Mouse (Mus musculus) embryonic facial prominence, embryonic 15.5 days (tissue): ENCODE data around the gene Fsd1. TPM values are rescaled to one million over a fixed set of nuclear protein-coding genes. Genes with fewer than 3 reads are reported as not detected.

ENCODE experiments used
- ATAC-seq: fragments of 200-750 bp; cut with Nextera tagmentation; 2 replicates; pipeline ENCODE4 v1.8.0; 2017; ENCODE audit warnings: low read depth, moderate TSS enrichment; ENCODE audit not compliant: insufficient number of reproducible peaks, low FRiP score, low TSS enrichment
- H3K27ac ChIP-seq: fragments of 300-500 bp; sonication (generic); replicated peaks from 2 replicates; pipeline ENCODE4 v1.5.1; 2015; ENCODE audit warnings: mild to moderate bottlenecking, inconsistent platforms
- H3K27me3 ChIP-seq: fragments of 300-500 bp; sonication (generic); 2 replicates; pipeline ENCODE4 v1.6.1; 2015; ENCODE audit warnings: inconsistent platforms
- H3K36me3 ChIP-seq: fragments of 300-500 bp; sonication (generic); 2 replicates; pipeline ENCODE4 v1.6.1; 2015; ENCODE audit warnings: mild to moderate bottlenecking, inconsistent platforms
- H3K4me1 ChIP-seq: fragments of 300-500 bp; sonication (generic); 2 replicates; pipeline ENCODE4 v1.6.1; 2015; ENCODE audit warnings: inconsistent platforms
- H3K4me2 ChIP-seq: fragments of 300-500 bp; sonication (generic); replicated peaks from 2 replicates; pipeline ENCODE4 v1.6.1; 2015; ENCODE audit warnings: mild to moderate bottlenecking, inconsistent platforms
- H3K4me3 ChIP-seq: fragments of 300-500 bp; sonication (generic); replicated peaks from 2 replicates; pipeline ENCODE4 v1.5.1; 2015; ENCODE audit warnings: mild to moderate bottlenecking, inconsistent platforms
- H3K9ac ChIP-seq: fragments of 300-500 bp; sonication (generic); 2 replicates; pipeline ENCODE4 v1.6.1; 2015; ENCODE audit warnings: inconsistent platforms
- H3K9me3 ChIP-seq: fragments of 300-500 bp; sonication (generic); replicated peaks from 2 replicates; pipeline ENCODE4 v1.6.1; 2016; ENCODE audit warnings: inconsistent platforms
- WGBS: fragments of 180-500 bp; shearing (Covaris S2); methylation state at CpG from one replicate; pipeline ENCODE4 v1.1.7; 2015; 5-methylcytosine and 5-hydroxymethylcytosine counted together
- polyA plus RNA-seq: library from polyadenylated mRNA; unstranded; fragments of >200 nt; fragmentation: Nextera tagmentation; extraction: Ambion mirVana; gene quantifications from 2 replicates; pipeline ENCODE4 v1.2.1, GENCODE M21; 2015

Fsd1 gene
- polyA plus RNA-seq, 1 experiment from 2014 or later: 16.8 TPM

GRCm38 (mm10) chr17:56022989-56023290 lies 36.6 kb downstream of the Fsd1 start:
- Histone ChIP-seq H3K36me3 (peaks cover 31% of the 10 kb centered on the region), H3K4me3 (no peak overlapping the region), H3K27me3 (no peaks in the 10 kb centered on the region), H3K9me3 (no peaks in the 10 kb centered on the region), H3K4me2 (no peak overlapping the region), H3K4me1 (peaks cover 31% of the 10 kb centered on the region), H3K9ac (no peak overlapping the region), H3K27ac (no peak overlapping the region)
- WGBS: 83% methylated on average over 4 of the region's 4 CpGs
- ATAC-seq: no peak

- ATAC-seq: no peak
- Histone ChIP-seq H3K9ac (no peak overlapping the region), H3K27me3 (no peaks in the 10 kb centered on the region), H3K36me3 (peaks cover 29% of the 10 kb centered on the region), H3K27ac (0 out of 2 replicates have a peak overlapping the region, but pooled peaks have one; percentile 8), H3K4me3 (no peak overlapping the region), H3K4me2 (no peak overlapping the region), H3K4me1 (peaks cover 33% of the 10 kb centered on the region), H3K9me3 (no peaks in the 10 kb centered on the region)
- WGBS: 72% methylated on average over 5 of the region's 5 CpGs
Measured at GRCm38 (mm10) chr17:56023386-56023785, 37.1 kb downstream of the Fsd1 start.

GRCm38 (mm10) chr17:56024476-56024875 lies 38.2 kb downstream of the Fsd1 start:
- peaks cover 35% of the 10 kb centered on the region for H3K4me1 ChIP-seq
- ATAC-seq: no peak
- WGBS: 48% methylated on average over 2 of the region's 2 CpGs
- no peak overlapping the region for H3K9ac ChIP-seq
- no peaks in the 10 kb centered on the region for H3K9me3 ChIP-seq
- H3K27me3 ChIP-seq: no peaks in the 10 kb centered on the region
- H3K27ac ChIP-seq: 0 out of 2 replicates have a peak overlapping the region, but pooled peaks have one; percentile 11
- H3K4me3 ChIP-seq: no peak overlapping the region
- H3K4me2 ChIP-seq: no peak overlapping the region
- H3K36me3 ChIP-seq: peaks cover 23% of the 10 kb centered on the region

- no peak for ATAC-seq
- H3K4me1 ChIP-seq: peaks cover 35% of the 10 kb centered on the region
- H3K27me3 ChIP-seq: no peaks in the 10 kb centered on the region
- H3K9ac ChIP-seq: no peak overlapping the region
- H3K27ac ChIP-seq: 0 out of 2 replicates have a peak overlapping the region, but pooled peaks have one; percentile 11
- no peaks in the 10 kb centered on the region for H3K9me3 ChIP-seq
- no peak overlapping the region for H3K4me3 ChIP-seq
- WGBS: 77% methylated on average over 5 of the region's 5 CpGs
- H3K36me3 ChIP-seq: peaks cover 23% of the 10 kb centered on the region
- H3K4me2 ChIP-seq: no peak overlapping the region
Measured at GRCm38 (mm10) chr17:56024931-56025330, 38.6 kb downstream of the Fsd1 start.

GRCm38 (mm10) chr17:56026303-56026702 lies 40.0 kb downstream of the Fsd1 start:
- H3K4me2 ChIP-seq: no peak overlapping the region
- H3K36me3 ChIP-seq: peaks cover 28% of the 10 kb centered on the region
- H3K27ac ChIP-seq: no peak overlapping the region
- no peak overlapping the region for H3K9ac ChIP-seq
- no peak for ATAC-seq
- no peak overlapping the region for H3K4me3 ChIP-seq
- no peaks in the 10 kb centered on the region for H3K27me3 ChIP-seq
- H3K4me1 ChIP-seq: peaks cover 42% of the 10 kb centered on the region
- WGBS: 73% methylated on average over 1 of the region's 1 CpGs
- no peaks in the 10 kb centered on the region for H3K9me3 ChIP-seq

- WGBS: 62% methylated on average over 1 of the region's 1 CpGs
- Histone ChIP-seq H3K9ac (no peak overlapping the region), H3K4me1 (peaks cover 45% of the 10 kb centered on the region), H3K27me3 (no peaks in the 10 kb centered on the region), H3K9me3 (no peaks in the 10 kb centered on the region), H3K4me2 (no peak overlapping the region), H3K4me3 (no peak overlapping the region), H3K27ac (no peak overlapping the region), H3K36me3 (peaks cover 31% of the 10 kb centered on the region)
- ATAC-seq: no peak
Measured at GRCm38 (mm10) chr17:56026881-56027280, 40.6 kb downstream of the Fsd1 start.

DNA sequence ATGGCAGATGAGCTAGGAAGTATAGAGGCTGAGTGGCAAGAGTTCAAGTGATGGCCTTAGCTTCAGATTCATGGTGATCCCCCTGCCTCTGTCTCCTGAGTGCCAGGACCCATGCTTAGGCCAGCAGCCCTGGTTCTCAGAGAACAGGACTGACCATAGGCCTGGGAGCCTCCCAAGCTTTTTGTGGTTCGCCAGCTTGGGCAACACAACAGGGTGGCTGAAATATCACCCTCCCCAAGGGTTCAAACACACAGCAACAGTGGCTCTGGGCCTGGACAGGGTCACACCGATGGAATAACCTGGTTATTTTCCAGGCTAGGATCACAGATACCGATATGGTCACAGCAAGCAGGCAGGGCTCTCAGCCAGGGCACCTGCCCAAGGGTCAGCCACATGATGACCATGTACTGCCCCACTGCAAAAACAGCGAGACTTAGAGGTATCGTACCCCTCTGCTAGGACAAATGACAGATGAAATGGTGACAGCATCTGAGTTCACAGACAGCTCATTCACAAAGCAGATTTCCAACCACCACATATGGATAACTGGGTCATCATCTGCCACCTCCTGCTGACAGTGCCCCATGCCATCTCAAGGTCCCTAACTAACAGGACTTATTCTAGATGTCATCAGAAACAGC lies 41.6 kb downstream of the Fsd1 start:
- no peaks in the 10 kb centered on the region for H3K9me3 ChIP-seq
- no peak overlapping the region for H3K4me2 ChIP-seq
- peaks cover 27% of the 10 kb centered on the region for H3K36me3 ChIP-seq
- no peak overlapping the region for H3K27ac ChIP-seq
- H3K4me3 ChIP-seq: no peak overlapping the region
- H3K27me3 ChIP-seq: no peaks in the 10 kb centered on the region
- H3K4me1 ChIP-seq: peaks cover 49% of the 10 kb centered on the region
- WGBS: 90% methylated on average over 5 of the region's 5 CpGs
- no peak overlapping the region for H3K9ac ChIP-seq
- ATAC-seq: no peak

DNA sequence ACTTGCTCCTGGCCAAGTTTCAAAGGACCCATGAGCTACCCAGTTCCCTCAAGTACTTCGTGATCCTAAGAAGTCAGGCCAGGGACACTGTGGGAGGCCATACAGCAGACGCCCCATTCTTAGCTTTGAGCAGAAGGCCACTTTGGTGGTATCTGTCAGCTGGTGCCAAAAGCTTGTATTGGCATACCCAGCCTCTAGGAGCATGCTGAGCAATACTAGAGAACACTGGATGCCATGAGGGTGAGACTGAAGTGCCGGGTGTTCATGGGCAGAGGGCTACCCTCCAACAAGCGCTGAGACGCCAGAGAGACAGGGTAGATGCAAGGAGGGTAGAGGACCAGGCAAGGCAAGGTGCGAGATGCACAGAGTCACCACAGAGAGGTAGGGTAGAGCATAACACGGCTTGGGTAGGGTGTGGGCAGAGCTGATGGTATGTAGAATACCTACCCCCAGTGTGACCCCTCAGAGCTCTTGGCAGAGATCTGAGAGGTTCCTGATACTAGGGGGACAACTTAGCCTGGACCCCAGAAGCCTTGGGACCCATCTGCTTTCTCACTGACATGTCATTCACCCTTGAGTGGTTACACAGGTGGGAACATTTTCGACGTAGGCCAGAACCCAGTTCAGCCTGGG lies 44.0 kb downstream of the Fsd1 start:
- no peak overlapping the region for H3K4me3 ChIP-seq
- no peaks in the 10 kb centered on the region for H3K9me3 ChIP-seq
- no peak for ATAC-seq
- no peak overlapping the region for H3K27ac ChIP-seq
- no peak overlapping the region for H3K9ac ChIP-seq
- WGBS: 85% methylated on average over 9 of the region's 9 CpGs
- no peak overlapping the region for H3K4me2 ChIP-seq
- no peaks in the 10 kb centered on the region for H3K27me3 ChIP-seq
- H3K36me3 ChIP-seq: peaks cover 46% of the 10 kb centered on the region
- H3K4me1 ChIP-seq: peaks cover 54% of the 10 kb centered on the region

DNA sequence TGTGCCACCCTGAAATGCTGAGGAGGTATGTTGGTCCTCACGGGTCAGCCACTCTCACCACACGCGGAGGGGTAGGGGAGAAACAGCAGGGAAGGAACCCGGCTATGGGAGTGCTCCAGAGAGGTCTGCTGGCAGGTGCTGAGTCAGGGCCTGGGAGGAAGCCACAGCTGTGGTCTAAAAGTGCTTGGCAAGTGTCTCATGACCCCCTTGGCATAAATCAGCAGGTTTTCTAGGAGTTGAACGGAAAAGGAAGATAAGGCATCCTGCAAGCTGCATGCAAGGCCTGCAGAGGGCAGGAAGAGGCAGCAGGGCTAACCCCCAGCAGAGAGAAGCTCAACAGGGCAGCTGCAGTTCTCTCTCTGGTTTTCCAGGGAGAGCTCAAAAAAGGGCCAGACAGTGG lies 44.6 kb downstream of the Fsd1 start:
- H3K27ac ChIP-seq: no peak overlapping the region
- H3K4me2 ChIP-seq: no peak overlapping the region
- no peak overlapping the region for H3K9ac ChIP-seq
- ATAC-seq: no peak
- H3K27me3 ChIP-seq: no peaks in the 10 kb centered on the region
- H3K4me3 ChIP-seq: no peak overlapping the region
- 69% methylated on average over 5 of the region's 5 CpGs for WGBS
- no peaks in the 10 kb centered on the region for H3K9me3 ChIP-seq
- peaks cover 56% of the 10 kb centered on the region for H3K4me1 ChIP-seq
- H3K36me3 ChIP-seq: peaks cover 46% of the 10 kb centered on the region

- H3K27me3 ChIP-seq: no peaks in the 10 kb centered on the region
- no peak overlapping the region for H3K9ac ChIP-seq
- H3K36me3 ChIP-seq: peaks cover 46% of the 10 kb centered on the region
- 93% methylated on average over 7 of the region's 7 CpGs for WGBS
- H3K4me1 ChIP-seq: peaks cover 56% of the 10 kb centered on the region
- no peak overlapping the region for H3K4me2 ChIP-seq
- no peak overlapping the region for H3K27ac ChIP-seq
- H3K4me3 ChIP-seq: no peak overlapping the region
- ATAC-seq: no peak
- no peaks in the 10 kb centered on the region for H3K9me3 ChIP-seq
Measured at GRCm38 (mm10) chr17:56031431-56031830, 45.1 kb downstream of the Fsd1 start.

DNA sequence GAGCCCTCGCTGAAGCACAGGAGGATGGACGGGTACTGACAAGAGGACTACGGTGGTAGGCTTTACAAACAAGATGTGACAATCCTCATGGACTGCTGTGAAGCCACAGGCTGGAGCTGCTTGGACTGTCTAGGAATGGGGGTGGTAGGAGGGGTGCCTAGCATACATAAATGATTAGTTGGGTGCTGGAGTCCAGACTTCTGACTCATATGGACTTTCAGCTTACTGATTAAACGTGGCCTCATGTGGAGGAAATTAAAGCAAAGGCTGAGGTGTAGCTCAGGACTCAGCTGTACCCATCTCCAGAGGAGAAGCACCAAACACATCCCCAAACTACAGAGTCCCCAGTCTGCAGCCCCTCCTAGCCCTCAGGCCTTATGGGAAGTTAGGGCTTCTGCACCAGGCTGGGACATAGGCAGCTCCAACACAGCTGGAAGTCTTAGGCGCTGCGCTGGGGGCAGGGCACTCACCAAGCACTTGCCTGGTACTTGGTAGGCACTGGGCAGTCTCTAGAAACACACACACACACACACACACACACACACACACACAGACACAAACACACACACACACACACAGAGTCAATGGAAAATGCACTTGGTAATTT lies 45.9 kb downstream of the Fsd1 start:
- no peak overlapping the region for H3K9ac ChIP-seq
- peaks cover 59% of the 10 kb centered on the region for H3K4me1 ChIP-seq
- H3K4me3 ChIP-seq: no peak overlapping the region
- H3K36me3 ChIP-seq: peaks cover 46% of the 10 kb centered on the region
- no peak for ATAC-seq
- H3K27me3 ChIP-seq: no peaks in the 10 kb centered on the region
- H3K9me3 ChIP-seq: no peaks in the 10 kb centered on the region
- WGBS: 68% methylated on average over 6 of the region's 6 CpGs
- H3K27ac ChIP-seq: no peak overlapping the region
- no peak overlapping the region for H3K4me2 ChIP-seq
